Mouse (Mus musculus) liver, embryonic 16.5 days (tissue): ENCODE measurements around the gene Large1. TPM values are rescaled to one million over a fixed set of nuclear protein-coding genes. Genes with fewer than 3 reads are reported as not detected.
A peak's percentile ranks its signal among the peaks of the same experiment; 100 is the strongest.
"Not testable (repeated sequence)": the region's sequence is repeated elsewhere in the genome, so short reads cannot be mapped to it uniquely, and the experiment has no call there.

ENCODE experiments used
- ATAC-seq: fragments of 200-750 bp; cut with Nextera tagmentation; 2 replicates; pipeline ENCODE4 v1.8.0; 2017; ENCODE audit warnings: low read depth, mild to moderate bottlenecking, moderate number of reproducible peaks, moderate library complexity
- H3K27ac ChIP-seq: fragments of 300-500 bp; sonication (generic); 2 replicates; pipeline ENCODE4 v1.5.1; 2014; ENCODE audit warnings: mild to moderate bottlenecking, low read length
- H3K27me3 ChIP-seq: fragments of 300-500 bp; sonication (generic); 2 replicates; pipeline ENCODE4 v1.6.1; 2014; ENCODE audit warnings: low read depth, low read length, mixed read lengths; ENCODE audit not compliant: control insufficient read depth, insufficient read depth
- H3K36me3 ChIP-seq: fragments of 300-500 bp; sonication (generic); 2 replicates; pipeline ENCODE4 v1.6.1; 2014; ENCODE audit warnings: mild to moderate bottlenecking; ENCODE audit not compliant: control insufficient read depth, insufficient read depth
- H3K4me1 ChIP-seq: fragments of 300-500 bp; sonication (generic); 2 replicates; pipeline ENCODE4 v1.6.1; 2014; ENCODE audit warnings: low read depth, low read length, mixed read lengths; ENCODE audit not compliant: control insufficient read depth
- H3K4me2 ChIP-seq: fragments of 300-500 bp; sonication (generic); 2 replicates; pipeline ENCODE4 v1.6.1; 2014; ENCODE audit warnings: low read depth, low read length, mixed read lengths
- H3K4me3 ChIP-seq: fragments of 300-500 bp; sonication (generic); 2 replicates; pipeline ENCODE4 v1.5.1; 2014; ENCODE audit warnings: low read depth, mild to moderate bottlenecking, low read length
- H3K9ac ChIP-seq: fragments of 300-500 bp; sonication (generic); 2 replicates; pipeline ENCODE4 v1.6.1; 2014; ENCODE audit warnings: low read depth, low read length
- H3K9me3 ChIP-seq: fragments of 300-500 bp; sonication (generic); replicated peaks from 2 replicates; pipeline ENCODE4 v1.6.1; 2016; ENCODE audit warnings: low read length; ENCODE audit not compliant: control insufficient read depth
- WGBS: fragments of 180-500 bp; shearing (Covaris S2); extraction: QIAGEN DNeasy Blood & Tissue Kit; methylation state at CpG from one replicate; pipeline ENCODE4 v1.1.7; 2014; ENCODE audit not compliant: insufficient replicate concordance; 5-methylcytosine and 5-hydroxymethylcytosine counted together
- polyA plus RNA-seq: library from polyadenylated mRNA; unstranded; fragments of >200 nt; fragmentation: Nextera tagmentation; extraction: Ambion mirVana; gene quantifications from 2 replicates; pipeline ENCODE4 v1.2.1, GENCODE M21; 2015

The Large1 gene
- 0.67 and 1.1 TPM in 2 replicates for polyA plus RNA-seq

GRCm38 (mm10) chr8:73353108-73353793 lies at the start of gene Large1:
Large1 (minus strand) TSS chr8:73353540.
- peak within 1 kb of the TSS; percentile 72 for H3K4me2 ChIP-seq
- H3K27me3 ChIP-seq: peaks cover 29% of the 10 kb centered on the region
- H3K9ac ChIP-seq: peak within 1 kb of the TSS; percentile 61
- H3K4me3 ChIP-seq: peak within 1 kb of the TSS; percentile 69
- WGBS: under 1% methylated on average over 77 of the region's 84 CpGs
- H3K27ac ChIP-seq: peak within 1 kb of the TSS; percentile 44; the same call in 1 of the 2 replicates
- peak; percentile 99 for ATAC-seq
- no peaks in the 10 kb centered on the region for H3K9me3 ChIP-seq
- no peaks in the 10 kb centered on the region for H3K36me3 ChIP-seq
- no peaks in the 10 kb centered on the region; the same call in 1 of the 2 replicates for H3K4me1 ChIP-seq

DNA sequence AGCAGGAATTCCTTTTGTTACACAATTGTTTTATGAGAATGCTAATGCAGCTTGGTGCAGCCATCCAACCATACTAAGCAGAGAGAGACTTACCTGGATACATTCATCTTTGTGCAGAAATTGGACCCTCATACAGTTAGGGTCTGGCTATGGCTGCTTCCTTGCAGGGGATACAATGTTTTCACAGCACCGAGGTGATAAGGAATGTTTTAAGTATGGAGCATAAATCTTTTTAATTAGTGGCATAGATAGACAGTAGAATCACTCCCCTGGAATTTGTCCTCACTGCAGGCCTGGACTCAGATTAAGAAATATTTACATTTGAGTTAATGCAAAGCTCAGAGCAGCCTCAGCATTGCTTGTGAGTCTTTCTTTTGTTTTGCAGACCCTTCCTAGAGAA lies 47.0 kb upstream of the Large1 start:
- no peak overlapping the region for H3K4me3 ChIP-seq
- H3K9me3 ChIP-seq: no peaks in the 10 kb centered on the region
- 21% methylated on average over 1 of the region's 1 CpGs for WGBS
- H3K9ac ChIP-seq: no peak overlapping the region
- no peak for ATAC-seq
- H3K27me3 ChIP-seq: no peaks in the 10 kb centered on the region
- H3K36me3 ChIP-seq: no peaks in the 10 kb centered on the region
- H3K27ac ChIP-seq: no peak overlapping the region
- no peak overlapping the region for H3K4me2 ChIP-seq
- no peaks in the 10 kb centered on the region for H3K4me1 ChIP-seq

DNA sequence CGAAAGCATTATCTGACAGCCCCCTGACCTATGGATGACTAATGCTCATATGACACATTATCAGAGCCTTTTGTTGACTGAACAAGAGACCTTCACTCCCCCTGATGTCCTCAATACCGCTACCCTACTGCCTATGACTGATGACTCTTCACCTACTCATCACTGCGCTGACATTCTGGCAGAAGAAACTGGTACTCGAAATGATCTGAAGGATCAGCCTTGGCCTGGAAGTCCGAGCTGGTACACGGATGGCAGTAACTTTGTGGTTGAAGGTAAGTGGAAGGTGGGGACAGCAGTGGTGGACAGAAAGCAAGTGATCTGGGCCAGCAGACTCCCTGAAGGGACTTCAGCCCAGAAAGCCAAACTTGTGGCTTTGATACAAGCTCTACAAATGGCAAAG lies 19.7 kb upstream of the Large1 start:
- H3K4me1 ChIP-seq, H3K36me3 ChIP-seq, H3K27ac ChIP-seq, H3K9ac ChIP-seq, ATAC-seq, H3K4me3 ChIP-seq, H3K4me2 ChIP-seq, H3K9me3 ChIP-seq, H3K27me3 ChIP-seq: not testable (repeated sequence)
- 67% methylated on average over 6 of the region's 6 CpGs for WGBS

- Histone ChIP-seq H3K9me3 (no peaks in the 10 kb centered on the region), H3K27me3 (peaks cover 29% of the 10 kb centered on the region), H3K4me3 (no peak overlapping the region), H3K27ac (no peak overlapping the region), H3K4me2 (no peak overlapping the region), H3K4me1 (no peaks in the 10 kb centered on the region; the same call in 1 of the 2 replicates), H3K9ac (no peak overlapping the region), H3K36me3 (no peaks in the 10 kb centered on the region)
- ATAC-seq: no peak
- WGBS: 32% methylated on average over 2 of the region's 2 CpGs
Observed at GRCm38 (mm10) chr8:73355979-73356378, 2.6 kb upstream of the Large1 start.

DNA sequence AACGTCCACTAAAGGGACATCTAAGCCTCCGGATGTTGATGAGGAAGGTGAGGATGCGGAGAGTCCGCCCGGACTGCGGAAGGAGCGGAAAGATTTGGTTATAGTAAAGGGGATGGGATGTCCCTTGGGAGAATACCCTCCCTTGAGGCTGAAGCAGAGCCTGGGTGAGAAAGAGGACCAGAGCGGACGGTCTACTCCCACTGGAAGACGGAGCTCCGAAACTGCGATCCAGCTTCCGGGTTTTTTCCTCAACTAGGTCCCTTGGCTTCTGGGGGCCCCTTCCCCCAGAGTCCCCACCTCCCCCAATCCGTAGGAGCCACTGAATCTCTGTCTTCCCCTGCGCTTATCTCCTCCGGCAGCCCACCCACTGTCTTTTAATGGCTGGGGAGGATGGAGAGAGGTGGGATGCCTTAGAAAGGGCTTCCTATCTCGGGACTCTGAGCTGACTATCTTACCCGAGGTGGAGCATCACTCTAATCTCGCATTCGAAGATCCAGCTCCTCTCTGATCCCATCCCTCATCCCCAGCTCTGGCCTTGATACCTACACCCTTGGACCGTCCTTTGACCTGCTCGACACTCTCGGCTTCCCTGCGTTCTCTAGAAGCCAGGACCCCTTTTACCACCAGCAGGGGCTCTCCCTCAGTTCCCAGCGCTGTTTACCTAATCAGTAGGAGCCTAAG lies 1.0 kb upstream of the Large1 start:
- Histone ChIP-seq H3K27me3 (peaks cover 29% of the 10 kb centered on the region), H3K9ac (no peak overlapping the region), H3K4me2 (peak overlapping the region; percentile 72), H3K27ac (no peak overlapping the region), H3K4me3 (peak overlapping the region; percentile 69), H3K4me1 (no peaks in the 10 kb centered on the region; the same call in 1 of the 2 replicates), H3K36me3 (no peaks in the 10 kb centered on the region), H3K9me3 (no peaks in the 10 kb centered on the region)
- no peak for ATAC-seq
- WGBS: under 1% methylated on average over 25 of the region's 25 CpGs

GRCm38 (mm10) chr8:73353794-73354179 lies 447 bp upstream of the Large1 start:
- H3K27ac ChIP-seq: no peak overlapping the region
- no peak overlapping the region; the same call in 1 of the 2 replicates for H3K9ac ChIP-seq
- H3K4me2 ChIP-seq: peak overlapping the region; percentile 72
- H3K36me3 ChIP-seq: no peaks in the 10 kb centered on the region
- H3K27me3 ChIP-seq: peaks cover 29% of the 10 kb centered on the region
- no peaks in the 10 kb centered on the region for H3K9me3 ChIP-seq
- peak; percentile 5; the same call in 1 of the 2 replicates for ATAC-seq
- peak overlapping the region; percentile 69 for H3K4me3 ChIP-seq
- 0% methylated on average over 16 of the region's 16 CpGs for WGBS
- no peaks in the 10 kb centered on the region; the same call in 1 of the 2 replicates for H3K4me1 ChIP-seq

GRCm38 (mm10) chr8:73352301-73353107 lies 836 bp downstream of the Large1 start:
- peak overlapping the region; percentile 61 for H3K9ac ChIP-seq
- peak overlapping the region; percentile 69 for H3K4me3 ChIP-seq
- 0 out of 2 replicates have a peak, but pooled peaks have one; percentile 3 for ATAC-seq
- H3K36me3 ChIP-seq: no peaks in the 10 kb centered on the region
- no peaks in the 10 kb centered on the region for H3K9me3 ChIP-seq
- no peaks in the 10 kb centered on the region; the same call in 1 of the 2 replicates for H3K4me1 ChIP-seq
- 1% methylated on average over 50 of the region's 56 CpGs for WGBS
- peak overlapping the region; percentile 72 for H3K4me2 ChIP-seq
- H3K27ac ChIP-seq: no peak overlapping the region
- peaks cover 29% of the 10 kb centered on the region for H3K27me3 ChIP-seq

DNA sequence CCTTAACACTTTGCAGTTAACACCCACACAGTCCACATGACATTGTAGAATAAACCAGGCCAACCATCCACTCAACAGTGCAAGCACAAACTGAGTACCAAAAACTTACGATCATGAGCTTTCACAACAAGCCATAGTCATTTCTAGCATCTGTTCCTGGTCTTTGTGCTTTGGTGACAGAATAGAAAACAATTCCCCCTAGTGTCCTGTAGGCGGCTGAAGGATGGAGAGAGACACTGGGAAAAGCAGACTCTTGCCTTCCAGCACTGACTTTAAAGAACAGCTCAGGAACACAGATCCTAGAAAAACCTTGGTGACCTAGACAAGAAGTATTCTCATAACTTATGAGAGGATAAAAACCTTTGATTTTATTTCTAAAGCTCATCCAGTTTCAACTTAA lies 3.0 kb downstream of the Large1 start:
- no peak overlapping the region for H3K4me2 ChIP-seq

More for the DNA sequence above, 3.0 kb downstream of the Large1 start:
- ATAC-seq: no peak
- WGBS: 22% methylated on average over 2 of the region's 2 CpGs
- no peak overlapping the region for H3K27ac ChIP-seq
- no peak overlapping the region for H3K4me3 ChIP-seq
- no peak overlapping the region for H3K9ac ChIP-seq
- H3K9me3 ChIP-seq: no peaks in the 10 kb centered on the region
- no peaks in the 10 kb centered on the region; the same call in 1 of the 2 replicates for H3K4me1 ChIP-seq
- no peaks in the 10 kb centered on the region for H3K36me3 ChIP-seq
- peaks cover 29% of the 10 kb centered on the region for H3K27me3 ChIP-seq
